Mouse (Mus musculus) myocyte (in vitro differentiated cells): ENCODE results near the gene Faf1.

Source experiments
- E2F4 ChIP-seq: IDR thresholded peaks from one replicate; pipeline ENCODE4 v1.6.1; 2011; ENCODE audit warnings: mild to moderate bottlenecking, control low read depth, moderate library complexity; ENCODE audit not compliant: insufficient read depth
- MAX ChIP-seq: IDR thresholded peaks from one replicate; pipeline ENCODE4 v1.6.1; 2011; ENCODE audit warnings: low read depth, mild to moderate bottlenecking, control low read depth
- MYOD1 ChIP-seq, 3 experiments: IDR thresholded peaks; one replicate each; pipeline ENCODE4 v1.6.1; 2011; ENCODE audit warnings: control low read depth in 2 of 3, low read depth in 2 of 3, mild to moderate bottlenecking in 2 of 3, moderate library complexity in 1 of 3; ENCODE audit not compliant: insufficient read length in 2 of 3, control insufficient read depth in 1 of 3
- MYOG ChIP-seq, 3 experiments: IDR thresholded peaks; one replicate each; pipeline ENCODE4 v1.6.1; 2011; ENCODE audit warnings: control low read depth in 2 of 3, low read depth in 2 of 3, mild to moderate bottlenecking in 2 of 3; ENCODE audit not compliant: insufficient read length in 2 of 3, control insufficient read depth in 1 of 3, insufficient read depth in 1 of 3
- POLR2A ChIP-seq: IDR thresholded peaks from one replicate; pipeline ENCODE4 v1.6.1; 2011; ENCODE audit warnings: low read depth, mild to moderate bottlenecking, control low read depth, moderate library complexity; ENCODE audit not compliant: insufficient read length
- TCF12 ChIP-seq: IDR thresholded peaks from one replicate; pipeline ENCODE4 v1.6.1; 2011; ENCODE audit warnings: mild to moderate bottlenecking, control low read depth; ENCODE audit not compliant: poor library complexity, insufficient read depth, severe bottlenecking

DNA sequence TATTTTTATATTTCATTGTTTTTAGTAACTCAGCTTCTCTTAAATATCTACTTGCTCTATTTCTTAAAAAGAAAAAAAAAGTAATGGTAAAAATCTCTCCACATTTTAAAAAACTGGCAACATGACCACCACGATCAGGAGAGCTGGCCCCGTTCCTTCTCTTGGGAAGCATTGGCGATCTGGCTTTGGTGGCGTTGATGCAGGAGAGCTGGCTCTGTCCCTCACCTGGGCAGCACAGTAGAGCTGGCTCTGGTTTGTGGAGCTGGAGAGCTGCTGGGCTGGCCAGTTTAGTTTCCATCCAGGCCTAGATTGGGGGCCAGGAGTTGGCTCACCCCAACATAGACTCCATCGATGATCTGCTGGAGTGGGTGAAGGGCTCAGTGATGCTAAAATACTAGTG is 42.9 kb downstream of the Faf1 start:
- TF ChIP-seq MAX (no peak), POLR2A (no peak), E2F4 (no peak), MYOD1 (IDR thresholded peaks at IDR 0.05; ENCODE audit: control insufficient read depth in 1 of 3, insufficient read length in 2 of 3, low read depth in 2 of 3) (no peak), MYOG (IDR thresholded peaks at IDR 0.05; ENCODE audit: control insufficient read depth in 1 of 3, insufficient read depth in 1 of 3, insufficient read length in 2 of 3, low read depth in 2 of 3) (no peak), TCF12 (no peak)
